Mouse (Mus musculus) G1E (cell line): ENCODE results near the gene Gal. TPM values are rescaled to one million over a fixed set of nuclear protein-coding genes. Genes with fewer than 3 reads are reported as not detected.

Experiments used
- ATAC-seq: 2 replicates; pipeline ENCODE4 v1.8.0; 2016; ENCODE audit warnings: mild to moderate bottlenecking; ENCODE audit not compliant: insufficient number of reproducible peaks, poor library complexity, low FRiP score, severe bottlenecking; ENCODE audit errors: extremely low read depth
- DNase-seq: peaks from one replicate; pipeline ENCODE4 v3.0.0; 2012; ENCODE audit warnings: low spot score
- H3K27me3 ChIP-seq: 2 replicates; pipeline ENCODE4 v1.6.1; 2012; ENCODE audit warnings: mild to moderate bottlenecking, low read length, inconsistent platforms; ENCODE audit not compliant: insufficient read depth
- H3K36me3 ChIP-seq: replicated peaks from 2 replicates; pipeline ENCODE3; 2012; ENCODE audit warnings: mild to moderate bottlenecking, inconsistent platforms
- H3K4me1 ChIP-seq: 2 replicates; pipeline ENCODE4 v1.6.1; 2012; ENCODE audit warnings: low read depth, low read length, inconsistent platforms, mixed read lengths; ENCODE audit not compliant: insufficient read depth
- H3K4me3 ChIP-seq: 2 replicates; pipeline ENCODE4 v1.5.1; 2012; ENCODE audit warnings: low read depth, mild to moderate bottlenecking, inconsistent platforms, low read length, moderate library complexity, mixed read lengths
- H3K9me3 ChIP-seq: replicated peaks from 2 replicates; pipeline ENCODE4 v1.6.1; 2012; ENCODE audit warnings: inconsistent platforms
- CTCF ChIP-seq: IDR thresholded peaks from 2 replicates; pipeline ENCODE4 v1.5.1; 2012; ENCODE audit warnings: low read depth, low read length, inconsistent platforms, mixed read lengths
- GATA1 ChIP-seq: IDR thresholded peaks from 2 replicates; pipeline ENCODE4 v1.6.1; 2012; ENCODE audit warnings: borderline replicate concordance, low read length, inconsistent platforms, mixed read lengths
- GATA2 ChIP-seq: IDR thresholded peaks from 2 replicates; pipeline ENCODE4 v1.6.1; 2012; ENCODE audit warnings: low read depth, low read length, inconsistent platforms, borderline replicate concordance
- POLR2AphosphoS5 ChIP-seq: IDR thresholded peaks from 2 replicates; pipeline ENCODE4 v1.6.1; 2012; ENCODE audit warnings: low read depth, low read length, inconsistent platforms; ENCODE audit not compliant: insufficient replicate concordance
- TAL1 ChIP-seq: conservative IDR thresholded peaks from 2 replicates; pipeline ENCODE4 v1.6.1; 2012; ENCODE audit warnings: low read depth, low read length, inconsistent platforms, mixed read lengths
- polyA plus RNA-seq: library from polyadenylated mRNA; stranded (reverse); fragments of >175 nt; gene quantifications from 2 replicates; pipeline ENCODE4 v1.2.3, GENCODE M21; 2012
- total RNA-seq, 2 experiments: library from RNA; stranded (forward) in 1 of 2; stranded (reverse) in 1 of 2; fragments of 200-1000 nt in 1 of 2; fragments of >200 nt in 1 of 2; fragmentation: Nextera tagmentation in 1 of 2; gene quantifications; 2 replicates each; pipeline ENCODE4 v1.2.3; 2014 to 2017

Gal gene
- total and polyA plus RNA-seq, 3 experiments, result not detected

DNA sequence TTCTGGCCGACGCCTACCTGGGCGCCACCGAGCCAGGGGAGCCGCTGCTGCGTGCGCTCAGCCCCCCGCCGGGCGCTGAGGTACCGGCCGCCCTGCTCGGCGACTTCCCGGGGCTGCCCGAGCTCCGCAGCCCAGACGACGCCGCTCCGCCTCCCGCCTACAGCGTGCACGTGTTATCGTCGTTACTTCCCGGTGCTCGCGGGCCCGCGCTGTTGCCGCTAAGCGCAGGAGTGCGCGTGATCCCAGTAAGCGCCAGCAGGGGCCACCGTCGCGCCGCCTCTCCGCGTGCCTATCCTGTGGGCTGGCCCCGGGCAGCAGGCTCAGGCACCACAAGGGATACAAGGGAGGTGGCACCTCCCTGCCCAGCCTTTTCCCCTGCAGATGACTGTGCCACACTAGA, 25.3 kb downstream of the Gal start:
- peaks cover 23% of the 10 kb centered on the region for H3K36me3 ChIP-seq
- peaks cover 13% of the 10 kb centered on the region for H3K9me3 ChIP-seq
- peak; percentile 50; the same call in 1 of the 2 replicates for ATAC-seq
- H3K4me1 ChIP-seq, result peaks cover 14% of the 10 kb centered on the region
- peak; percentile 77 for DNase-seq
- H3K4me3 ChIP-seq, result peak overlapping the region; percentile 69
- H3K27me3 ChIP-seq, result peaks cover 14% of the 10 kb centered on the region
- TF ChIP-seq GATA1 (no peak), POLR2AphosphoS5 (no peak), TAL1 (no peak), GATA2 (no peak), CTCF (no peak; the same call in 1 of the 2 replicates)

- Histone ChIP-seq H3K4me1 (peaks cover 14% of the 10 kb centered on the region), H3K27me3 (peaks cover 11% of the 10 kb centered on the region; the same call in 1 of the 2 replicates), H3K9me3 (peaks cover 13% of the 10 kb centered on the region), H3K4me3 (peak within 1 kb of the TSS; percentile 69), H3K36me3 (peaks cover 28% of the 10 kb centered on the region)
- peak; percentile 62 for ATAC-seq
- peak; percentile 64 for DNase-seq
- no peak for TF ChIP-seq POLR2AphosphoS5
- no peak for TF ChIP-seq CTCF
- no peak for TF ChIP-seq TAL1
- TF ChIP-seq GATA1, result no peak
- TF ChIP-seq GATA2, result no peak
These were observed 25.7 kb downstream of the Gal start, which contains the start of gene Tesmin for GRCm38 (mm10) chr19:3388629-3389057. Gene Tesmin (plus strand): TSS chr19:3388857.

GRCm38 (mm10) chr19:3388061-3388460, 26.3 kb downstream of the Gal start:
- no peak for DNase-seq
- no peak for ATAC-seq
- no peak for TF ChIP-seq CTCF
- no peak for TF ChIP-seq POLR2AphosphoS5
- no peak for TF ChIP-seq GATA1
- TF ChIP-seq GATA2, result no peak
- no peak for TF ChIP-seq TAL1
- Histone ChIP-seq H3K4me1 (peaks cover 14% of the 10 kb centered on the region), H3K9me3 (peaks cover 13% of the 10 kb centered on the region), H3K4me3 (no peak overlapping the region), H3K27me3 (peaks cover 8% of the 10 kb centered on the region; the same call in 1 of the 2 replicates), H3K36me3 (peaks cover 30% of the 10 kb centered on the region)

DNA sequence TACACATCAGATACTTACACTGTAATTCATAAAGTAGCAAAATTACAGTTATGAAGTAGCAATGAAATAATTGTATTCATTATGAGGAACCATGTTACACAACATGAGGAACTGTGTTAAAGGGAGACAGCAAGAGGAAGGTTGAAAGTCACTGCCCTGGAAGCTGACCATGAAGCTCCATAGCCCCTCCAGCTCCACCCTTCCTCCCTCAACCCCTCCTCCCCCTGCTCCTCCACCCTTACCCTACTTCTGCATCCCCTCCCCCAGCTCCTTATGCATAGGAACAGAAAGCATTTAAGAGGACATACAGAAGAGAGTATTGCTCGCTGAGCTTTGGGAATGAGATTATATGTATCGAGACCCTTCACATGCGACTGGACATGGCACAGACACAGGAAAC, 35.7 kb downstream of the Gal start:
- no peaks in the 10 kb centered on the region for H3K27me3 ChIP-seq
- peaks cover 9% of the 10 kb centered on the region for H3K4me1 ChIP-seq
- TF ChIP-seq POLR2AphosphoS5, result no peak
- no peak for TF ChIP-seq TAL1
- no peak for TF ChIP-seq CTCF
- no peak for TF ChIP-seq GATA1
- TF ChIP-seq GATA2, result no peak
- ATAC-seq (no peak), DNase-seq (no peak)
- H3K9me3 ChIP-seq, result no peaks in the 10 kb centered on the region
- peaks cover 90% of the 10 kb centered on the region for H3K36me3 ChIP-seq
- H3K4me3 ChIP-seq, result no peak overlapping the region

GRCm38 (mm10) chr19:3376966-3377715, 37.2 kb downstream of the Gal start:
- H3K27me3 ChIP-seq, result no peaks in the 10 kb centered on the region
- no peaks in the 10 kb centered on the region for H3K9me3 ChIP-seq
- DNase-seq, result no peak
- peaks cover 9% of the 10 kb centered on the region for H3K4me1 ChIP-seq
- ATAC-seq, result no peak
- TF ChIP-seq CTCF, result no peak
- no peak for TF ChIP-seq POLR2AphosphoS5
- no peak for TF ChIP-seq GATA2
- no peak for TF ChIP-seq TAL1
- no peak for TF ChIP-seq GATA1
- H3K36me3 ChIP-seq, result peaks cover 93% of the 10 kb centered on the region
- no peak overlapping the region for H3K4me3 ChIP-seq

GRCm38 (mm10) chr19:3375945-3376495, 38.3 kb downstream of the Gal start:
- Histone ChIP-seq H3K4me1 (peaks cover 9% of the 10 kb centered on the region), H3K9me3 (no peaks in the 10 kb centered on the region), H3K4me3 (no peak overlapping the region), H3K27me3 (no peaks in the 10 kb centered on the region), H3K36me3 (peaks cover 94% of the 10 kb centered on the region)
- DNase-seq (no peak), ATAC-seq (no peak)
- TF ChIP-seq TAL1 (no peak), POLR2AphosphoS5 (no peak)
